Mouse (Mus musculus) liver, postnatal 0 days (tissue): Measurements from ENCODE around the gene She.

Experiments used
- CTCF ChIP-seq: sonication (generic); IDR thresholded peaks from 2 replicates; pipeline ENCODE4 v1.5.1; 2016; ENCODE audit warnings: antibody characterized with exemption, low read depth
- EP300 ChIP-seq: IDR thresholded peaks from 2 replicates; pipeline ENCODE4 v1.6.1; 2016; ENCODE audit warnings: antibody characterized with exemption, low read depth, mild to moderate bottlenecking

DNA sequence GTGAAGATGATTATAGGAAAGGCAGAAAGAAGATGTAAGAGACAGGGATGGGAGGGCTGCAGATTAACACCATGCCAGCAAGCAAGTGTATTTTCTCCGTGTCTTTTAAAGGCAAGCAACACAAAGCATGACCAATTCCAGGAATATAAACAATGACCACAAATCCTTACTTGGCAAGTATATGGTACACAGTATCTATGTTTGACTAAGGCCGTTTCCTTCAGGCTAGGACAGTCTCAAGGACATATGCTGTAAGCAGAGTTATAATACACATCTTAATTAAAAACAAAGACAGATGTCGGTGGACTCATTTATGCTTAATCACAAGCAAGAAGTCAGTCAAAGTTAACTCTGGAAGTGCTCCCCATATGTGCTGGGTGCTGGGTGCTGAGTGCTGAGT, 12.6 kb upstream of the She start:
- no peak for TF ChIP-seq CTCF
- TF ChIP-seq EP300, result no peak; the same call in 1 of the 2 replicates
